Mouse (Mus musculus): ENCODE data around the gene Gm44596.
"Not testable (repeated sequence)": the region's sequence is repeated elsewhere in the genome, so short reads cannot be mapped to it uniquely, and the experiment has no call there.

The Gm44596 gene

DNA sequence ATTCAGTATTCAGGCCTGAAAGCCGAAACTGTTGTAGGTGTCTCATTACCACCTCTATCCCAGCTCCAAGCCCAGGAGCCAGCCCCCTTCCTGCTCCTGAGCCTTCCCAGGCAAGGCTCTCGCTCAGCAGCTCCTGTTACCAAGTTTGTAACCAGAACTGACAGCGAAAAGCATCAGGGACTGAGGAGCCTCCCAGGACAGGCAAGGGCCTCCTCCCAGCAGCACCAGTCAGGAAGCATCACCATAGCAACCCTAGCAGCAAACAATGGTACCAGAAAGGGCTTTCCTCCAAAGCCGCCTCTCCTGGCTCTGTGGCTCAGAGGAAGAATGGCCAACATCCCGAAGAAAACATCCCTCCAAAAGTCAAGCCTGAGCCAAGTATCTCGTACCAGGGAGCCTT lies at the start of gene Gm44596, which contains the start of gene Tex52:
TSS of gene Gm44596 (plus strand) at position 312 of the 400 bp plus-strand sequence.
TSS of gene Tex52 (plus strand) at position 265 of the 400 bp plus-strand sequence.
- DNase-seq, result peak; percentile 64

DNA sequence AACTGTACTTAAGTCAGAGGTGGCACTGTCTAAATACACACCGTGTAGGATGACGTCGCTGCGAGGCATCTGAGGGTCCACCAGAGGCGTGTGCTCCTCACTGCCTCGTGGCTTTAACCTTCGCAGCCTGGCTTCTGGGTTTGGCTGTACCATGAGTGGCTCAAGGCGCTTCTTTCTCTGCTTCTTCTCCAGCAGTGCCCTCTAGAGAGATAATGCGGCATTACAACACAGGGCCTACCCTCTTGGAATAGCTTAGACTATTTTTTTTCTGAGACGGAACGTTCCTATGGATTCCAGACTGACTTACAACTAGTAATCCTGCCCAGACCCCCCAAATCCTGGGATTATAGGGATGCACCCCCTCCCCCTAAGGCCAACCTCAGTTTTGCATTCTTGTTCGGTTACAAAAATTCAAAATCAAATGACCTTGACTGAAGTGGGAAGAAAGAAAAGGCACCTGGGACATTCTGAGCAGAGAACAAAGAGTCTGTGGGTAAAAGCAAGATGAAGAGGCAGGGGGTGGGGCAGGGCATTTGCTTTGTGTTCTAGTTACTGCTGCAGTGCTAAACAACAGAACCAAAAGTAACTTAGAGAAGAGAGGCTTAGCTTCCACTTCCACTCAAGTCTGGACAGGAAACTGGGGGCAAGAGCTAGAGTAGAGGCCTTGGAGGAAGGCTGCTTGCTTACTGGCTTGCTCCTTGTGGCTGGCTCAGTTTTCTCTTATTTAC lies 40.7 kb upstream of the Gm44596 start:
- peak; percentile 86 for DNase-seq

DNA sequence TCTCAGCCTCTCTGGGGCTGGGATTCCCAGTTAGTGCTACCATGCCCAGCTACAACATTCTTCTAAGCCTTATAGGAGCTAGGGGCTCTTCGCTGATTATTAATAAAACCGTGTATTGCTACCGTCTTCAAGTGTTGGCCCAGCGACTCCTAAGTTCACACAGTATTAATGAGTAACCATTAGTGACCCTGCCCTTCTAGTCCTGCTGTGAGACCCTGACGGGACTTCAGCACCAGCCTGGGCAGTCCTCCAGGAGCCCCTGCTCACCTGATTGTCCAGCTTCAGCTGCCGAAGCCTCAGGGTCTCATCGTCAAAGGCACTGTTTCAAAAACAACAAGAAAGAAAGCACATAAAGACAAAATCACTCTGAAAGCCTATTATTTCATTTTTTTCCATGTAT lies 37.8 kb upstream of the Gm44596 start:
- no peak for DNase-seq

DNA sequence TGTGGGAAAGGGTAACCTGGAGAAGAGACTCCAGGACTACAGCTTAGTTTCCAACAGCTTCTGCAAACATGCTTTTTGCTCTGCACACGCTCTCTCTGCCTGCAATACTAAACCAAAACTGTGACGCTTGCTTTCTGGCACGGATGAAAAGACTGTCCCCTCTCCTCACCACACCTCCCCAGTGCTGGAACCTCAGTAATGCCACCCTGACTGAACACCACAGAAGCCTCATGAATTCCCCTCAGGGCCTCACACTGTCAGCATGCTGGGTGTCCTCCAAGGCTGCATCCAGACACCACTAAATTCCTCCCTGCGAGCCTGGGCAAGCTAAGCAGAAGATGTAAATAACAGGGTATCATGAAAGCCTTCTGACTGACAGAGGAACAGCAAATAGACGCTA lies 36.4 kb upstream of the Gm44596 start:
- peak; percentile 29 for DNase-seq

DNA sequence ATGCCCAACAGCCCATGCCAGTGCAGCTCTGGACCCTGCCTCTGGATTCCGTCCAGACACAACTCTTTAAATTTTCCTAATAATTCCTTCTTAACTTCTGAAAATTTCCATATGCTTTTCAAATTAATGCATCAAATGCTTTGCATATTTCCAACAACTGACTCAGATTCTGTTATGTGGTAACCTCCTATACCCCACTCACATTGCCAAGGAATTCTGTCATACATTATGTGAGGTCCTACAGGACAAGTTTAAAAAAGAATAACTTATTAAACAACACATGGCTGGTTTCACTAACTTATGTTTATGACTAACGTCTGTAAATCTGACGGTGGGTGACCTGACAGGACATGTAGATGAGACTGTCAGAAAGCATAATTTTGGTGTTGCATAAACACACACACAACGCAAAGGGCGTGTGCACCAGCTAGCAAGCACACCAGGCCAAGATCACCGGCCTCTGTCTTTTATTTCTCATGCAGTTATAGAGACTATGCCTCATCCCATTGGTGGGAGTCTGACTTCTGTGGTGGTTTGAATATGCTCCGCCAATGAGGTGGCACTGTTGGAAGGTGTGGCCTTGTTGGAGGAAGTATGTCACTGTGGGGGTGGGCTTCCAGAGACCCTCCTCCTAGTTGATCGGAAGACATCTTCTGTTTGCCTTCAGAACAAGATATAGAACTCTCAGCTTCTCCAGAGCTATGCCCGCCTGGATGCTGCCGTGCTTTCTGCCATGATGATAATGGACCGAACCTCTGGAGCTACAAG lies 33.2 kb upstream of the Gm44596 start:
- no peak for DNase-seq

DNA sequence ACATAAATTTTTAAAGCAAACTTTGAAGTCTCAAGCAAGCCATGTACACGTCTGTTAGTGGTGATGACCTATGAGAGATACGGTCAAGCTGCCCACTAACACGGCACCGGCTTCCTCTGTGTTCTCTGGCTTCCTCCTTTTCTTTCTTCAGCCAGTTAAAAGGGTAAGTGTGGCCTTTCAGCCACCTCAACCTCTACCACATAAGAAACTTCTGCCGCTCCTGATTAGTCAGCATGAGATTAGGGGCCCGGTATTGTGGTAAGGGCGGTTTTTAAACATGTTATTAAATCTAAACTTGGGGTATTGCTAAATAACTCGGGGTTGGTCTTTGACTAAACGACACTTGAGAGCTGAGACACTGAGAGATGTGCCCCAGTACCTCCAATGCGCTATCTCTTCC lies 29.7 kb upstream of the Gm44596 start:
- no peak for DNase-seq

DNA sequence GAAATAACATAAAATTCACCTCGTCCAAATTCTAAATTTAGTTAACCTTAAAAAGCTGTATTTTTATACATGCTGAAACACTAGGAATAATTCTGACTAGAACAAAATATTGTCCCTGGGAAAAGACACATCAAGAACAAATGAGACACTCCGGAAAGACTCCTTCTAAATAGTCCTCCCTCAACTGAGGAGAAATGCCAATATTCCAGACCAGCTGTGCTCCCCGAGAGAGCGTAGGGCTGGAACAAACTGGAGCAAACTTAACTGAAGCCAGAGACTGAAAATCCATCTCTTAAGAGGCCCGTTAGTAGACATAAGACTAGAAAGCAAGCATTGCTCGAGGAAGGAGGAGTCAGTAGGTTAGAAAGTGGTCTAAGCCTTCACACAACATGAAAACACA lies 28.5 kb upstream of the Gm44596 start:
- DNase-seq, result no peak

DNA sequence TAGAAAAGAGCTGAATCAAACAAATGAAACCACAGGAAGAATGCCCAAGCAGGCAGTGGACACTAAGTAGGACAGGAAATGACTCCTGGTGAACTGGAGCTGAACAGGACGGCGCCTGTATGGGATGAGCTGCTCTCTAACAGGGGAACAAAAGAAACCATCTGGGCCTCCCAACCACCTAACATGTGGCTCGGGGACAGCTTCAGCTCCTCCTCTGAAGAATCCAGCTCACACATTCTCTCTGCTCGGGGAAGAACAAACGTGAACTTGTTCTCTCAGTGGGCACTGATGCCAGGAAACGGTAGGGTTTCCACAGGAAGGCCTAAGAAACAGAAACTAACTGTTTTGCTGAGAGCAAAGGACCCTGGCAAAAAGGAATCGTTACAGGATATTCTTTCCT lies 25.6 kb upstream of the Gm44596 start:
- DNase-seq, result peak; percentile 20

DNA sequence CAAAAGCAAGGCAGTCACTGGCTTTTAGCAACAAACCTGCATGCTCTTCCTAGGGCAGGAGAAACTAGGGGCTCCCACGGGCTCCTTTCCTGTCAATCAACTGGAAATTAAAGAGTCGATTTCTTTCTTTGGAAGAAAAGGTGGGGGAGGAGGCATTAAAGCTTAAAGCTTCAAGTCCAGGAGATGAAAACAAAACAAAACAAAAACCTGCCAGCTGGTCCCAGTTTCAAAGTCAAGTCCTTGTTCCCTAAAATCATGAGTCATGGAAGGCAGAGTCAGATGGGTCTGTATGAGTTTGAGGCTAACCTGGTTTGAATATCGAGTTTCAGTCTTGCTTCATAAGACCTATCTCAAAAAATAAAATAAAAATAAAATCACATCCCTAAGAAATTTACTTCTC lies 21.2 kb upstream of the Gm44596 start:
- DNase-seq, result no peak

DNA sequence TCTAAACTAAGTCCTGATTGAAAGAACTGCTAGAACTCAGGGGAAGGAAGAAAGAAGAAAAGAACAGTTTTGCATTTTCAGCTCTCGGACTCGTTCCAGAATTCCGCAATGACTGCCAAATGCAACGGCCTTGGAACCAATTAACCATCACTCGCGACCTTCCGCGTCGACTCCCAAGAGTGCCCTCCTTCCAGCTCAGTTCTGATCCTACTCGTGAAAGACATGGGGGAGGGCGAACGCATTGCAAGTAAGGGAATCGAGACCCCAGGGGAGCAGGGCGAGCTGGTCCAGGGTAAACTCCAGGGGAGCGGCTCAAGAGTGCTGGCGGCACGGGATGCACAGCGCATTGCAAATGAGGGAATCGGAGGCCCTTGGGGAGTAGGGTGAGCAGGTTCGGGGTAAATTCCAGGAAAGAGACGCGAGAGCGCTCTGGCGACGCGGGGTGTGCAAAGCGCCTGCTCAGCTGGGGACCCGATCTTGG lies 20.1 kb upstream of the Gm44596 start:
- no peak for DNase-seq

DNA sequence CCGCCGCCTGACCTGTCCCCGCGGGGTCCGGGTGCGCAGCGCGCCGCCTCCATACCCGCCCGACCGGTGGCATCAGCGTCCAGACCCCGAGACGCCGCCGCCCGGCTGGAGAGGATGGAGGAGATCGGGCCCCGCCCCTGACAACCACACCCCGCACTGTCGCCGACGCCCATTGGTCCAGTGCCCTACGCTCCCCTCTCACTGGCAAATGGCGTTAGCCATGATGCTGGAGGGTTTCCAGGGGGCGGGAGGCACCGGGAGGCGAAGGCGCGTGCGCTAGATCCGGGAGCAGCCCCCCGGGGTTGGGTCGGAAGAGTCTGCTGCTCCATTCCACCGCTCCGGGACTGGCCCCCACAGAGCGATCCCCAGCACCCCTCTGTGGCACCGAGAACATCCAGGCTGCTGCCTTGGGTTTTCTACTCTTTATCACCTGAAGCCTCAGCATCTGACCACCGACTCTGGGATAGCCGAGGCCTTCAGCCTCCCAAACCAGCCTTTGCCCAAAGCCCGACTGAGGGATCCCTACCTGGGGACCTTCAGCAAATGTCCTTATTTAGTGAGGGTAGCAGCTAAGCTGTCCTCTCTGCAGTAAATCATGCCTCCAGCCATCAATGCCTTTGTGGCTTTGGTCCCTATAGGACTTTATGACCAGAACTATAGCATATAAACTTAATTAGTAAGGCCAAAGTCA lies 19.4 kb upstream of the Gm44596 start, which contains the start of gene Tulp3:
TSS of gene Tulp3 (minus strand) at position 126 of the 691 bp plus-strand sequence.
- peak; percentile 96 for DNase-seq

DNA sequence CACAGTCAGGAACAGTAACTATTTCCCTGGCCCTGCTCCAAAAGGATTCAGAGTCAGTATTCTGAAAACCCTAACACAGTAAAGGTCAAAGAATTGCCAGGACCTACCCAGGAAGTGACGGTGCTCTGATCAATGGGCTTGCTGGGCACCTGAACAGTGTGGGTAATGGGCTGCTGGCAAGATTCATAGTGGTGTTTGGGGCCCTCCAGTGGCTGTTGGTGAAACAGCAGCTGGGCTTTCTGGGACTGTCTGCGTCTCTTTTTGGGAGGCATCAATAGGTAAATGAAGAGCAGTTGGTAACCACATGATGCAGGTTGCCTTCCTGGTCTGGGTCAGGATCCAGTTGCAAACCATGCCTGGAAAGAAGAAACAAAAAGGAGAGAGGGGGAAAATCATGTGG lies 16.3 kb upstream of the Gm44596 start:
- peak; percentile 75 for DNase-seq

DNA sequence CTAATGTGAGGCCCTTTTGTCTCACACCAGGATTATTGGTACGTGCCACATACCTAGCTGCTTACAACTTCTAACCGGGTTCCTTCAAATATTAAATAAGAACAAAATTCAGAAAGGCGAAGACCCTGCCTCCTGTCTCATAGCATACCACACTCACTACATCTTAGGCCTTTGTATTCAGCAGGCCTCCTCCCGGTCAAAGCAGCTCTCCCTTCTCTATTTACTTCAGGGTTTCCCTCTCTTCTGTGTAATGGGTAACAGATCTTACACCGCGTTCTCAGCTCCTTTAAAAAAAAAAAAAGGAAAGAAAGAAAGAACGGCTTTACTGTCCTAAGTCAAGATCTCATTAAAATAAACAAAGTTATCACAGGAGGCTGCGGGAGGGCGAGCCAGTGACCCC lies 13.4 kb upstream of the Gm44596 start:
- DNase-seq, result peak; percentile 18

DNA sequence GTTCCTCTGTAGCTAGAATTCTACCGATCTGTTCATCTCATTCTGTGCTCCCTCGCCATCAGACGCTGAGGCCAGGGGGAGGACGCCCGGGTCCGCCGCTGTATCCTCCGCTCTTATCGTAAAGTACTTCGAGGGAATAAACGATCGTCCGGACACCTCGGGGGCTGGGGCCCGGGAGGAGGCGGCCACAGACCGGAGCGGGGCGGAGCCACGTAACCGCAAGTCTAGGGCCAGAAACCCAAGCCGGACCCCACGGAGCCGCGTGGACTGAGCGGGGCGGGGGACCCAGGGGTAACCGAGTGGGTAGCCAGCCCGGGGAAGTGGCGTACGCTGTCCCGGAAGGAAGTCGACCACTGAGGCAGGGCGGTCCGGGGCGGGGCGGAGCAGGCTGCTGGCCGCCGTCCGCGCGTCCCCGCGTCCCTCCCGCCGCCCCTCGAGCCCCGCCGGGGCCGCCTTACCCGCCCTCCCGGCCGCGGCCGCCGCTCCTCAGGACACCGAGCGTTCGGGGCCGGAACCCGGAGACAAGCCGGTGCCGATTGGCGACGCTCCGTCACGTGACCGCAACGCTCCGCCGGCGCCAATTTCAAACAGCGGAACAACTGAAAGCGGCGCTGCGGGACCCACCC lies 12.8 kb upstream of the Gm44596 start, which contains the start of the genes Rhno1 and Foxm1:
TSS of gene Rhno1 (minus strand) at position 531 of the 626 bp plus-strand sequence.
TSS of gene Foxm1 (plus strand) at position 587 of the 626 bp plus-strand sequence.
- peak; percentile 94 for DNase-seq

DNA sequence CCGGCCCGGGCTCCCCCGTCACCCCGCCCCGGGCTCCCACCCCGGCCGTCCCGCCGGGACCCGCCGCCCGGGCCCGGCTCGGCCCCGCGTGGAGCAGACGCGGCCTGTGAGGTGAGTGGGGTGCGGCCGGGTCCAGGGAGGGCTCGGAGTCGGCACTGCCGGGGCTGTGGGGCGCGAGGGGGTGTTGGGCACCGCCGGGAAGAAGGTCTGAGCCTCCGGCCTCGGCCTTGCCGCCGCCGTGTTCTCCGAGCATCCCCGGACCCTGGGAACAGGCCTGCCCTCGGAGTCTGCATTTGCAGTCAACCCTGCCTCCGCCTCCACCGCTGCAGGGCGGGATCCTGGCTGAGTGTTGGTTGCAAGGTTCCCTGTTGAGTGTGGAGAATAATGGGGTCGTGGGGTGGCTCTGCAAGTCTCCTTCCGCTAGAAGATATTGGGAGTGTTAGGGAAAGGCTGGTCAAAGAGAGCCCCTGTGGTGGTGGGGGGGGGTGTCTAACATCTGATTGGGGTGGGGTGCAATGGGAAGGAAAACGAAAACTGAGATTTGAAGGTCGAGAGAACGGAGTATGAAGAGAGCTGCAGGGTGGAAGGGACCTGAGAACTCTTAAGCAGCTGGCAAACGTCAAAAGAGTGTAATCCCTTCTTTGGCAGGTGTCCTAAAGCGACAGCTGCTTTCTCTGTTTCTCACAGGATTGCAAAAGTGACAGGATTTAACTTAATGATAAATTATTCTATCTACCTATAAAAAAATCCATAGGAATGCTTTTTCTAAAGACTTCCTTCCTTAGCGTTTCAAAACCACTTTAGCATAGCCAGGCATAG lies 12.1 kb upstream of the Gm44596 start:
- DNase-seq, result peak; percentile 64

DNA sequence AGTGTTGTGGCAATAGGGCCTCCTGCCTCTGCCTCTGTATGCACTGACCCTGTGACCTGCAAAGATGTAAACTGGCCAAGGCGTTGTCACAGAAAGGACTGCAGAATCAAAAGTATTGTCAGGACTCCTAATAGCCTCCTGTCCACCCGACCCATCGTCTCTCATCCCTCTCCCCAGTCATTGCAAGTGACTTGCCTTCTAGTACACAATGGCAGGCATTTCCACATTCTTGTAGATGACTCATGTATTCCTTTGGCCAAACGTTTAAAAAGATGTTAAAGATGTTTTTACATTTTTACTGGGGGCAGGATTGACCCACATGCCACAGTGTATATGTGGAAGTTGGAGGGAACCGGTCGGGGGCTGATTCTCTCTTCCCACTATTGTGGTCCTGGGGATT lies 10.6 kb upstream of the Gm44596 start:
- DNase-seq, result no peak

DNA sequence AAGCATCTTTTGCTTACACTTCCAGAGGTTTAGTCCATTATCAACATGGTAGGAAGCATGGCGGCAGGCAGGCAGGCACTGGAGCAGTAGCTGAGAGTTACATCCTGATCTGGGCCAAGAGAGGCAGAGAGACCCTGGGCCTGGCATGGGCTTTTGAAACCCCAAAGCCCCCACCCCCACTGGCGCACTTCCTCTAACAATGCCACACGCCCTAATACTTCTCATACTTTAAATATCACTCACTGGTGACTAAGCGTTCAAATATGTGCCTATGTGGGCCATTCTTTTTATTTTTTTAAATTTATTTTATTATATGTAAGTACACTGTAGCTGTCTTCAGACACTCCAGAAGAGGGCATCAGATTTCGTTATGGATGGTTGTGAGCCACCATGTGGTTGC lies 8.8 kb upstream of the Gm44596 start:
- DNase-seq, result no peak

DNA sequence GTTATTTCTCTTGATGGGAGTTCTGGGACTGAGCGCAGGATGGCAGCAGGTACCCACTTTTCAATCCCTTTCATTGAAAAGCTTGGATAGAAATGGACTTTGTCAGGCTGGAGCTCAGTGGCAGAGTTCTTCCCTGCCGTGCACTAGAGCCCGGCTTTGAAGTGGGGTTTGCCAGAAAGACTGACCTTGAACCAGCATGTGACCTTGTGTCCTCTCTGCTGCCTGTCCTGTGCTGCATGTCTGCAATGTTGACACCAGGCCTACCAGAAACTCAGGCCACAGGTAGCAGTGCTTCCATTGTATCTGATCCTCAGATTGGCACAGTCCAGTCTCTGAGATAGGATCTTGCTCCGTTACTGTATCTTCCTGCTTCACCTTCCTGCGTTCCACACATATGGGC lies 5.3 kb upstream of the Gm44596 start:
- DNase-seq, result no peak

DNA sequence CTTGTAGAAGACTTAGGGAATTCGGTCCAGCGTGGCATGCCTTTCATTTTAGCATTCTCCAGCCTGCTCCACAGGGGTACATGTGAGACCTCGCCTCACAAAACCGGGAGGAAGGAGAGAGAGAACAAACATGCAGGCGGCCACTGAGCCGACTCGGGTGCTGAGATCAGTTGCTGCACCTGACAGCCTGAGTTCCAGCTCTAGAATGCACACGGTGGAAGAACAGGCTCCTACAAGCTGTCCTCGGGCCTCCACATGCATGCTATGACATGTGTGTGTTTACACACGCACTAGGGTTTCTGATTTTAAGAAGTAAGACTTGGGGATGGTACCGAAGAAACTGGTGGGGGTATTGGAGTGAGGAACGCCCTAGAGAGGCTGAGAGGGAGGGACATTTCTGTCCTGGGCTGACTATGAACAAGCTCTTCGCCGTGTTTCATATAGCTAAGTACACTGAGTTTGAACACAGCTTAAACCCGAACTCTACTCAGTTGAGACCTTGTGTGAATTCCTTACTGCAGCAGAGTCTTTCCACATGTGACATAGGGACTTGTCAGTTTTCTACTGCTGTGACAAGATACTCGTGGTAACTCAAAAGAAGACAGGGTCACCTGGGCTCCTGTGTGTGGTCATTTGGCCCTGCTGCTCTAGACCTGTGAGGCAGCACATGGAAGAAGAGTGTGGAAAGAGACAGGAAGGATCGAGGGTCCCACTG lies 1.2 kb downstream of the Gm44596 start:
- no peak for DNase-seq

DNA sequence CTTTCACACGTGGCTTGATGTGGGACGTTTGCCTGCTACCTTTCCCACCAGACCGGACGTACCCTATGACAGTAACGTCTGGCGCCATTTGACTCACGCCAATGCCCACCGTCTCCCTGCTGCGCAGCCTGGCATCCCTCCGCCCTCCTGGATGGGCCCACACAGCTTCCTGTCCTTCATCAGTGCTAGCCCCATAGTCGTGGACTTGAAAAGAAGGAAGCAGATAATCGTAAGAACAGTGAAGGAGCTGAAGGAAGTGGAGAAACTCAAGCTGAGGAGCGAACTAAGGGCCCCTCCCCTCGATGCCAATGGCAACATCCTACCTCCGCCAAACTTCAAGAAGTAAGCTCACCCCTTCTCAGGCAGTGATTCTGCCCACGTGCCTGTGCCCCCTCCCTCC lies 4.3 kb downstream of the Gm44596 start:
- no peak for DNase-seq

DNA sequence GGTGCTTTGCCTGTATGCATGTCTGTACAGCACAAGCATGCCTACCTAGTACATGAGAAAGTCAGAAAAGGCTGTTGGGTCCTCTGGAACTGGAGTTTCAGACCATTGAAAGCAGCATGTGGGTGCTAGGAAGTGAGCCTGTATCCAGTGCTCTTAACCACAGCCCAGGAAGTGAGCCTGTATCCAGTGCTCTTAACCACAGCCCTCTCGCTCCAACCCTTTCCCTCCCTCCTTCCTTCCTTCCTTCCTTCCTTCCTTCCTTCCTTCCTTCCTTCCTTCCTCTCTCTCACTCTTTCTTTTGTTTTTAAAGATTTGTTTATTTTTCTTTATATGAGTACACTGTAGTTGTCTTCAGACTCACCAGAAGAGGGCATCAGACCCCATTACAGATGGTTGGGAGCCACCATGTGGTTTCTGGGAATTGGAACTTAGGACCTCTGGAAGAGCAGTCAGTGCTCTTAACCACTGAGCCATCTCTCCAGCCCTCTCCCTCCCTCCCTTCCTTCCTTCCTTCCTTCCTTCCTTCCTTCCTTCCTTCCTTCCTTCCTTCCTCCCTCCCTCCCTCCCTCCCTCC lies 5.4 kb downstream of the Gm44596 start:
- not testable (repeated sequence) for DNase-seq
